11 mouse cellular contexts compared by ENCODE assay signal in genomic region chrX:135560933-135561332, GRCm38 (mm10). TPM values are rescaled to one million over a fixed set of nuclear protein-coding genes. Genes with fewer than 3 reads are reported as not detected.
DNase-seq lines count a peak whose midpoint lies in the region; ATAC-seq and TF ChIP-seq lines count a peak whose summit lies in the region.
"Not testable (repeated sequence)": the region's sequence is repeated elsewhere in the genome, so short reads cannot be mapped to it uniquely, and the experiment has no call there.
"Had no signal": no experiment of that assay in that cellular context is flagged by ENCODE, and none has a peak within 500 bp of the region (broad histone marks: within the 10 kb centered on the region; RNA-seq: fewer than 3 reads in every experiment).

No protein-coding gene starts in this region.

- DNase-seq in R1 (ENCODE audit: low read depth, low spot score), result peak; percentile 3
- DNase-seq in cerebellum, adult 8-10 months, result peak; percentile 26
- peak; percentile 50 for DNase-seq in gastrocnemius, postnatal 10 days
- DNase-seq in kidney, adult 2 months, result peak; percentile 35
- peak; percentile 19 to 62 for DNase-seq in left cerebral cortex, adult 2 months (ENCODE audit: extremely low spot score in 1 of 2, low spot score in 2 of 2)
- DNase-seq in spleen, postnatal 14 days (ENCODE audit: low spot score in 2 of 2), result peak; percentile 8 to 34

- not testable (repeated sequence) for H3K27ac ChIP-seq in kidney, adult 2 months (ENCODE audit: insufficient read depth, low read depth, low read length); left cerebral cortex, adult 2 months

- H3K4me3 ChIP-seq in kidney, adult 2 months (ENCODE audit: insufficient read depth, low read depth, low read length); left cerebral cortex, adult 2 months: not testable (repeated sequence)

- TF ChIP-seq POLR2A in kidney, adult 2 months (IDR thresholded peaks at IDR 0.05; ENCODE audit: low read depth, low read length), result not testable (repeated sequence)

- not testable (repeated sequence) for H3K27me3 ChIP-seq in kidney, adult 2 months (replicated peaks; ENCODE audit: control insufficient read depth, insufficient read depth, low read length)

- intact Hi-C loops in left cerebral cortex, adult 2 months (cut with DNase I), result not testable (repeated sequence)

- not testable (repeated sequence) for H3K36me3 ChIP-seq in kidney, adult 2 months (ENCODE audit: control insufficient read depth, insufficient read depth, low read length)

- WGBS in kidney, adult 2 months, result 11% methylated on average over 4 of the region's 4 CpGs

- 0 out of 2 replicates have a peak, but pooled peaks have one; percentile 14 for TF ChIP-seq CTCF in kidney, adult 2 months (conservative IDR thresholded peaks at IDR 0.05; ENCODE audit: insufficient read depth, insufficient read length, low read depth, low read length)
- TF ChIP-seq CTCF in left cerebral cortex, adult 2 months (IDR thresholded peaks at IDR 0.05), result peak; percentile 42

- H3K4me1 ChIP-seq in kidney, adult 2 months (ENCODE audit: control insufficient read depth, insufficient read depth, low read length), result not testable (repeated sequence)

- peak; percentile 67 for ATAC-seq in megakaryocyte, adult 5-6 weeks (ENCODE audit: poor library complexity, severe bottlenecking)

RNA-seq across cellular contexts. Expression of gene Nxf7, which starts 37.6 kb away (rescaled TPM):
- total RNA-seq in gastrocnemius, postnatal 10 days (2021), result under 1 TPM in 1 of 2 experiments, not detected in 1; 0.25 TPM
- not detected in 2 replicates for polyA plus RNA-seq in kidney, adult 2 months (2012; rRNA removed)
- 1 to 10 TPM; 5.8 to 6.2 TPM for total RNA-seq in left cerebral cortex, adult 2 months (2021)
- total RNA-seq in megakaryocyte, adult 5-6 weeks (2015), result 0.23 and 0.51 TPM in 2 replicates
- not detected in 2 replicates for total RNA-seq in megakaryocyte, adult 5-6 weeks (2017)
- total RNA-seq: gastrocnemius, adult 8-10 months; layer of hippocampus, adult 18-20 months had no signal
- polyA plus RNA-seq: hindbrain, embryonic 10.5 days; midbrain, embryonic 15.5 days had no signal

Comparison
In these comparisons a context has a peak if more than half of its experiments do, and no peak if none do; other contexts are left out.
1. RNA of gene Nxf7, which starts 37.6 kb away (total RNA-seq): 5.8 to 6.2 TPM in left cerebral cortex, adult 2 months; 0.23 to 0.51 TPM in megakaryocyte, adult 5-6 weeks and 0.25 TPM in gastrocnemius, postnatal 10 days; every median in the first group is over 4 times any median in the second.
2. Peak in every context shown above with its lines, with median percentiles within 50 percentile points of each other: DNase-seq.